Mouse (Mus musculus) frontal cortex, postnatal 25 days (tissue): ENCODE data around the gene Zbtb7a.

ENCODE experiments used
- DNase-seq, 2 experiments: peaks; one replicate each; pipeline ENCODE4 v3.0.0; 2022; ENCODE audit warnings: low spot score in 2 of 2

Zbtb7a gene

GRCm38 (mm10) chr10:81190236-81190911 is 55.4 kb downstream of the Zbtb7a start:
- no peak for DNase-seq

DNA sequence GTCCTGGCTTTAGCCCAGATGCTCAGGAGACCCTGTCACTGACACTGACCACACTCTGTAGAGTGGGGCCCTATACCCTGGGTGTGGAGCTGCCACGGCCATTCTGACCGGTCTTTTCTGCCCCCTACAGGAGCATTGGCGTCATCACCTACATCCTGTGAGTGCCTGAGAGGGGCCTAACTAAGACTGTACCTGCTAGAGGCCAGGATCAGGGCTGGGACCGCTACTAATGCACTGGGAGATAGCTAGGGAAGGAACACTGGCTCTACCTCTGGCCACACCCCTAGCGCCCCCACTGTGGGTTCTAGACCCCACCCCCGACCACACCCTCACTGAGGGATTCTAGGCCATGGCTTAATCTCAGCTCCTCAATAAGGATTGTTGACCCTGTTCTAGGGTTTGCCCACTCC is 55.9 kb downstream of the Zbtb7a start:
- no peak for DNase-seq

DNA sequence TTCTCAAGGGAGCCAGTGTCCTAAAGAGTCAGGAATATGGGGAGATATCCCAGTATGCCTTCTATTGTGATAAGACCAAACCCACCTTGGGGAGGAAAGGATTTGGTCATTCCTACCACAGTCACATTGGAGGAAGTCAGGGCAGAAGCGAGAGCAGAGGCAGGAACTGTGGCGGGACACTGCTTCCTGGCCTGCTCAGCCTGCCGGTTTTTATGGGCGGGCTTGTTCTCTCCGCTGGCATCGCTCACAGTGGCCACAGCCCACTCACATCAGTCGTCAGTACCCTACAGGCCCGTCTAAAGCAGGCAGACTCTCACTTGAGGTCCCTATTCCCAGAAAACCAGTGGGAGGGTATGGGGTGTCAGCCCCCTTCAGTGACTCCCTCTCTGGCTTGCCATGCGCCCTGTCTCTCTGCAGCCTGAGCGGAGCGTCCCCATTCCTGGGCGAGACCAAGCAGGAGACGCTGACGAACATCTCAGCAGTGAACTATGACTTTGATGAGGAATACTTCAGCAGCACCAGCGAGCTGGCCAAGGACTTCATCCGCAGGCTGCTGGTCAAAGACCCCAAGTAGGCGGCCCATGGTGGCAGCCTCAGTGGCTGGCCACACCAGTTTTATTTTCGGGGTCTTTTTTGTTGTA is 56.4 kb downstream of the Zbtb7a start:
- no peak for DNase-seq

GRCm38 (mm10) chr10:81192270-81192967 is 57.4 kb downstream of the Zbtb7a start:
- peak; percentile 73 to 74 for DNase-seq

DNA sequence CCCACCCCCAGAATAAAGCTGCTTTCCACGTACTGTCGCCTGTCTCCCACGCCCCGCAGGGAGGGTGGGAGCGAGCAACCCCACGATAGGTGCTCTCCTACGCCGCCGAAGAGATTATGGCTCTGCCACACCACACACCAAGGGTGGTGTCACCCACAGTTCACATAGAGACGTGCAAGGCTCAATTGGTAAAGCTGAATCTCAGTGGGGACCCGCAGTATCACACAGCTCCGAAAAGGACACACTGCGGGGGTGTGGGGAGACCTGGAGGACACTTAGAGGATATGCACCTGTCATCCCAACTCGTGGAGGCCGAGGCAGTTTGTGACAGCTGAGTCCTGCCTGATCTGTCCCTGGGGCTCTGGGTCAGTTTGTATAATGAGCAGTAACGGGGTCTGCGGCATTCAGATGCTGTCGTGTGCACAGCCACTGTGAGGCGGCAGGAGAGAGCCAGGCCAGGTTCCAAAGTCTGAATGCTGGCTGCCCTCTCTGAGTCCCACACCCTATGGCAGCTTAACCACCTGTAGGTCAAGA is 58.0 kb downstream of the Zbtb7a start:
- DNase-seq = no peak

DNA sequence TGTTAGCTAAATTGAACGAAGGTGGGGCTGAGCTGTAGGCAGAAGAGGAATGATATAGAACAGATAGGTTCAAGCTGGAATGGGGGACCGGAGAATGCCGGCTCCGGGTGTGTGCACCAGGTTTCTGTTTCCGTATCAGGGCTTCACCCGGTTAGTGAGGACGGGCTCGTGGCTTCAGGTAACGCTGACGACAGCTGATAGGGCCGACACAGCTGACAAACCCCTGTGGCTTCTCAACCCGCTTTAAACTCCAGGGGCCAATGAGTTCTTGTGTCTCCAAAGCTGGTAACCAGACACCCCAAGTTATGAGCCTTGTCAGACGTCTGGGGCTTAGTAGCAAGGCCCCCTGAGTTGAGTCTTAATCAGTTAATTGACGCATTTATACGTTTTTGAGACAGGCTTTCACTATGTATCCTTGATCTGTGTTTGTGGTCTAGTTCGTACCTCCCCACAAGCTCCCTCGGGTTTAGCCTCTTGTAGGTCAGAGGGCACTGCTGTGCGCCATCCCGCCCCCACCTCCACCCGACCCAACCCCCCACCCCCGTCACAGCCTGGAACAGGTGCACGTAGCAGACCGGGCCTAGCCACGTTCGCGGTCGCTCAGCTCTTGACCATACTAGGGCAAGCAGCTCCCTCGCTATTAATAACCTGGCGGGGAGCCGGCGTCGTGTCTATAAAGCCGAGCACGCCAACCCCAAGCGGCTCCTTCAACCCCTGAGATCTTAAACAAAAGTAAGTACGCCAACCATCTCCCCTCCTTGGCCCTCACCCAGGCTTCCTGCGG is 59.2 kb downstream of the Zbtb7a start:
- DNase-seq = no peak

DNA sequence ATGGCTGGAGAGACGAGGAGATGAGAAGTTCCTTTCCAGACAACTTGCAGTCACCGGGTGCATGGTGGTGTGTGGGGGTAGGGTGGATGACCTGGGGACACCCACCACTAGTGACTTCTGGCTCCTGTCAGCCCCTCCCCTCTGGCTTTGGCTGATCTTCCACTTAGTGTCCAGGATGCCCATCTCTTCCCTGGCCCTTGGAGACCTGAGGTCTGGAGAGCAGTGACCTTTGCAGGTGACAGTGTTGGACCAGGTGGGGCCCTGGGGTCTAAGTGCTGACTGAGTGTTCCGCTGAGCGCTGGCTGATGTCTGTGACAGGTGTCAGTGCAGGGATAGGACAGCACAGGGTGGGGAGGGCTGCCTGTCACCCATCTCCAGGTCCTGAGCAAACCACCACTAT is 60.3 kb downstream of the Zbtb7a start:
- DNase-seq = no peak

DNA sequence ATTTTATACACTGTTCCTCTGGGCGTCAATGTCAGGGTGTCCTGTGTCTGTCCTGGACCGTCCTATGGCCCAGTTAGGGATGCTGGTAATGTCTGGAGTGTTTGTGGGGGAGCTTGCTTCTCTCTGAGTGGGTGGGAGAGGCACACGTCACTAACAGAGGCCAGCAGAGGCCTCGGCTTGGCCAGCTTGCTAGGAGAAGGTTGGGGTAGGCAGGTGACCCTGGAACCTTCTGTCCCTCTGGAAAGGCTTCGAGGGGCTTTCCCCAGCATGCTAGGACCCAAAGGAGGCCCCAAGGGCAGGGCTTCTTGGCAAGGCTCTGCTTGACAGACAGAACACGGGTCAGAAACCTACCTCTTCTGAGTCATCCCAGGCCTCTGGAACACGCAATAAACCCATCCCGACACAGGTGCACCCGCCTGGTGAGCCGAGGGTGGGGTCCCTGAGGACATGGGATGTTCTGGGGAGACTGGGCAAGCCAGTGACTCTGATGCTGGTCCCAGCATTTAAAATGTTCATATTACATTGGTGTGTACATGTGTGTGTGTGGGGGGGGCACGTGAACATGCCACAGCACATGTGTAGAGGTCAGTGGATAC is 61.5 kb downstream of the Zbtb7a start:
- DNase-seq = no peak

DNA sequence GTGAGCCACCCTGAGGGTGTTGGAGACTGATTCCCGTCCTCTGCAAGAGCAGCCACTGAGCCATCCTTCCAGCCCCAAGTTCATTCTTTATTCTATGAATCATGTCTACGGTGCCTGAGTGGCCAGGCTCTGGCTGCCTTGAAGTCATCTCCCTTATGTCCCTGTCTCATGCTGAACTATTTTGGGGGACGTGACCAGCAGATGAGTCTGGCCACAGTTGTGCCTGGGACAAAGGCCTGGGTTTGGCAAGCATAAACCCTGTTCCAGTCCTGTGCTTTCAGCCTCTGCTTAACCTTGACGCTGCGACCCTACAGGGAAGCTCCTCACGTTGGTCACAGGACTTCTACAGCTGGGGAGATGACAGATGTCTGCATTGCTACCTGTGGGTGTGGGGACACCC is 62.3 kb downstream of the Zbtb7a start:
- DNase-seq = no peak

DNA sequence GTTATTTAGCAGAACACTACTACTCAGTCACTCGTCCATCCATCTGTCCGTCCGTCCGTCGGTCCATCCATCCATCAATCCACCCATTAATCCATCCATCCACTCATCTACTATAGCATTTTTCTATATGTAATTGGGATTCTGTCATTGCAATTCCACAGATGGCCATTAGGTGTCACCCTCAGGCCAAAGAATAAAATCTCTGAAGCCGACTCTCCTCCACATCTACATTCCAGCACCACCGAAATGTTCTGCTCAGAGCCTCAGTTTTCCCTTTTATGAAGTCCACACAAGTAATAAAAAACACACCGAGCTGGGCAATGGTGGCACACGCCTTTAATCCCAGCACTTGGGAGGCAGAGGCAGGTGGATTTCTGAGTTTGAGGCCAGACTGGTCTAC is 63.2 kb downstream of the Zbtb7a start:
- no peak for DNase-seq

GRCm38 (mm10) chr10:81198990-81199389 is 64.0 kb downstream of the Zbtb7a start:
- no peak for DNase-seq

GRCm38 (mm10) chr10:81200141-81200540 is 65.1 kb downstream of the Zbtb7a start:
- no peak for DNase-seq

DNA sequence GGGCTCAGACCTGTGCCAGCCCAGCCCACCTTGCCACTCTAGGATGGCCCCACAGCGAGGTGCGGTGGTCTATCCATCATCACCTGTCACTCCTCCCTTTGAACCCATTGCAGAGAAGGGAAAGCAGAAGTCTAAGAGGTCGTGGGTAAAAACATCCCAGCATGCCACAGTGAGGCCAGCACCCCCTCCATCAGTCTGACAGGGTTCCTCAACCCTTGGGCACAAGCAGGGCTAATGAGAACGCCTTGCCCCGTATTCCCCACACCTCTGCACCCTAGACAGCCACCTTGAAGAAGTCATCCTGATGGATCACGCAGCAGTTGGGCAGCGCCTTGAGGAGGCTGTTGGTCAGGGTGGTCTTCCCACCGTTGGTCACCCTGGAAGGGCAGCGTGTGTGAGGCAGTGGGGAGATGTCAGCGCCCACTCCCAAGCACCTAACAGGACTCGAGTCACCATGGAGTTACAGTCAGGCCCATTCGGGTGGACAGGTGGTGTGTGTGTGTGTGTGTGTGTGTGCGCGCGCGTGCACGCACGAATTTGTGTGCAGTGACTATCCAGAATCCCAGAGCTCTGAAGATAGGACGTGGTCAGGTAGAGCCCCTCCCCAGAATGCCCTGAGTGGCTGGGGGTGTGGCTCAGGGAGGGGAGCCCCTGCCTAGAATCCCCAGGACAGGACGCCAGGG is 65.7 kb downstream of the Zbtb7a start:
- no peak for DNase-seq

GRCm38 (mm10) chr10:81201807-81202758 is 67.1 kb downstream of the Zbtb7a start, which contains the start of gene Nmrk2:
TSS of gene Nmrk2 (minus strand) at chr10:81202051.
- no peak for DNase-seq
